Mouse (Mus musculus) liver, postnatal 0 days (tissue): Measurements from ENCODE around the gene Tmem231.

Experiments used
- CTCF ChIP-seq: sonication (generic); IDR thresholded peaks from 2 replicates; pipeline ENCODE4 v1.5.1; 2016; ENCODE audit warnings: antibody characterized with exemption, low read depth
- EP300 ChIP-seq: IDR thresholded peaks from 2 replicates; pipeline ENCODE4 v1.6.1; 2016; ENCODE audit warnings: antibody characterized with exemption, low read depth, mild to moderate bottlenecking

GRCm38 (mm10) chr8:111976326-111976725 lies 42.6 kb upstream of the Tmem231 start:
- TF ChIP-seq EP300 (no peak), CTCF (no peak)
